Mouse (Mus musculus): ENCODE data around the gene Mpig6b.

- no peak for TF ChIP-seq POLR2A (IDR thresholded peaks at IDR 0.05; ENCODE audit: control insufficient read depth, low read depth, low read length)
- no peak for TF ChIP-seq CTCF (IDR thresholded peaks at IDR 0.05; ENCODE audit: control insufficient read depth, insufficient read depth, insufficient replicate concordance, low read depth, low read length)
These were observed 41.7 kb downstream of the Mpig6b start for GRCm38 (mm10) chr17:35024261-35024660.
